Mouse (Mus musculus) spleen, adult 12 weeks (tissue): ENCODE measurements at regions not wholly inside any gene's neighbourhood (a gene's known extent, or its start where the extent isn't known, plus 50 kb on each side); places are given as distances from the start of the nearest gene placed in this dataset.
A peak's percentile ranks its signal among the peaks of the same experiment; 100 is the strongest.

Experiments used
- DNase-seq: peaks from one replicate; pipeline ENCODE4 v3.0.0; 2022; ENCODE audit warnings: low spot score

GRCm38 (mm10) chr12:8844748-8845147 is 73.6 kb downstream of the Sdc1 start:
- DNase-seq, result peak; percentile 11

GRCm38 (mm10) chr12:8845443-8845842 is 74.3 kb downstream of the Sdc1 start:
- no peak for DNase-seq

DNA sequence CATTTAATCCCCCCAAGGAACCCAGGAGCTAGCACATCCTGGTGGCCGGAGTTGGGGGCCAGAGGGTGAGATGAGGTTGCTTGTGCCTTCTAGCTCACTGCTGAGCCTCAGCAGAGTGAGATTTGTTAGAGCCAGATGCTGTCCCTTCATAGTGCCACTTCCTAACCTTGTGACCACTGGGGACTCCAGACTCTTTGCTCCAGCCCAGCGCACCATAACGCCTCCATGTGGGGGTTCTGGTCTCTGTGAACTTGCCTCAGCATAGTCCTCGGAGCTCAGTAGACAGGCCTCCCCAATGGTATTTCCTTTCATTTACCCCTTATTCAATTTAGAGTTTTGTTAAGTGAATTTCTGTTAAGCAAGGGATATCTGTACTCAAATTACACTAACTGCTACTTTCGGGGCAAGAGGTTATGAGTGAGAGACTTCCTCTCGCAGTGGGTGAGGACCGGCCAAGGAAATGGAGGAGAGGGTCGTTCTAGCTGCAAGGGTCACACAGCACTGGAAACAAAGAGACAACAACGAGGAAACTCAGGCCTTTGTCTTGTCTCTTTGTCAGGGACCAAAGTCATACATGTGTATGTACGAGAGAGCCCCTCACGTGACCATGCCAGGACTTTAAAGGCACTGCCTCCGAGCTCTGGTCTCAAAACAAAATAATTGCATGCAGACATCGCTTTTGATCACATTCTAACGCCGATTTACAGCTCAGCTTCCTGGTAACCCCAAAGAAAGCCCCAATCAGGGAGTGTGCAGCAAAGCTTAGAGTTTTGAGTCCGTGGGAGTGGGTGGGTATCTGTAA is 74.8 kb upstream of the Laptm4a start:
- no peak for DNase-seq

DNA sequence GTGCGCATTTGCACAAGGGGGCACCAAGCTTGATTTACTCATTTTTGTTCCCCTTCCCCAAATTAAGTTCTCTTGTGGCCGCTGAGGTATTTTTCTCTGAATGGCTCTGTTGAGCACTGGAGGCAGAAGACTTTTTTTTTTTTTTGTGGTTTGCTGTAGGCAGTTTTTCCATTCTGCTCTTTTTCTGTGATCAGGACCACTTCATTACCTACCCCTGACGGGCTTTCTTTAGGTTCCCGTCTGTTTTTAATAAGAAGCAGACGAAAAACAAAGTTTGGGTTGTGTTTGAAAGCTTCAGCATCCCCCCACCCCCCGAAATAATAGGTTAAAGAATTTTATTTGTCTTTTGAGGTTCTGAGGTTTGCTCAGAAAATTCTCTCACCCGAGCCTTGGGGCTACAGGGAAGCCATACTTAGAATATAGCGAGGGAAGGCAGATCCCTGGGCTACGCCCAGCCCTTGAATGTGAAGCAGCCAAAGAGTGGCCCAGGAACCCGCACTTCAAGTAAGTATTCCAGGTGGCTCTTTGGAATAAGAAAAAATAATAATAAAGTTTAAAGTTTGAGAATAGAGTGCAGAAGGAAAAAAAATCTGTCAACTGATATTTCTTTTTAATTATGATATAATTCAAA is 74.1 kb upstream of the Laptm4a start:
- no peak for DNase-seq

GRCm38 (mm10) chr12:8847858-8848383 is 73.5 kb upstream of the Laptm4a start:
- no peak for DNase-seq

GRCm38 (mm10) chr12:8853858-8854257 is 67.6 kb upstream of the Laptm4a start:
- DNase-seq, result no peak

- DNase-seq, result no peak
Measured at GRCm38 (mm10) chr12:8854401-8854800, 67.1 kb upstream of the Laptm4a start.

DNA sequence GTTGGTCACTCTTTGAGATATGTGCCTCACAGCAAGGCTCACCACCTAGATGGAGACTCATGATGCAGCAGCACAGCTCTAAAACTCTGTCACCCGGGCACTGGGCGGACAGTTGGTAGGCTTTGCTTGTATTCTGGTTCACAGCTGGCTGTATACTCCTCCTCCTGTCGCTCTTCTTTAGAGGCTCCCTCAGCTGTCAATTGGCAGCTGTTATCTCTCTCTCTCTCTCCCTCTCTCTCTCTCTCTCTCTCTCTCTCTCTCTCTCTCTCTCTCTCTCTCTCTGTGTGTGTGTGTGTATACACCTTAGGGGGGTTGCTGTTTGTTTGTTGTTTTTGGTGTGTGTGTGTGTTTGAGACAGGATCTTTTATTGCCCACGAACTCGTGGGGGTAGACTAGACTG is 66.3 kb upstream of the Laptm4a start:
- no peak for DNase-seq

GRCm38 (mm10) chr12:8856051-8856543 is 65.4 kb upstream of the Laptm4a start:
- DNase-seq, result no peak

DNA sequence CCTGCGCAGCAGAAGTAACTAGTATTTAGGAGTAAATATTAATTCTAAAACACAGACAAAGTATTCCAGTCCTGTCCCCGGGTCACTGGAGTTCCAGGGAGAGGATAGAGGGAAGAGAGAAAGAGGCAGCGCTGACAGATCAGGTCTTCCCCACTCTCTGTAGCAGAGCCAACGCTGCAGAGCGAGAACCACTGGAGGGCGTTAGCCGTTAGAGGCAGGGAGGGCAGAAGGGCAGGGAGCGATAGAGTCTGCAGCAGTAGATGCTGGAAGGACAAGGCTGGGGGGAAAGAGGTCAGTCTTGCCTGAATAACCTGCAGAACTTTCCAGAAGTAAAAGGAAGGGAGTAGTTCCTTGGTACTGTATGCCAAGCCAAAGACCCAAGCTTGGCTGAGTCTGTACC is 64.2 kb upstream of the Laptm4a start:
- no peak for DNase-seq

- no peak for DNase-seq
Measured at GRCm38 (mm10) chr12:8858748-8859147, 62.7 kb upstream of the Laptm4a start.

DNA sequence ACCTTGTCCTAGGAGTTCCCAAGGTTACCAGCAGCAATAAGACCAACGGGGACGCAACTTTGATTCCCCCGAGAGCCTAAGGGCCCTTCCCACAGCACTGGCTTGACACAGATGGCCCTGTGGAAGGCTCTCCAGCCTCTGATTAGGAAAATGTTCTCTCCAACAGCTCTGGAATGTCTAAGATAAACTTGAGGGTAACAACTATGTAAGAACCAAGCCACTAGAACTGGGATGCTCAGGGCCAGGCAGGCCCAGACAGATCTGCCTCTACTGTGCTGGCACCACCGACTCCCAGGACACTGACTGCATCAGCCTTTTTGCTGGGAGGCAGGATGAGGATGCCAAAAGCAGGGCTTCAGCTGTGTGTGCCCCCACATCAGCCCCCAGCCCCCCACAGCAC is 61.9 kb upstream of the Laptm4a start:
- DNase-seq, result no peak

DNA sequence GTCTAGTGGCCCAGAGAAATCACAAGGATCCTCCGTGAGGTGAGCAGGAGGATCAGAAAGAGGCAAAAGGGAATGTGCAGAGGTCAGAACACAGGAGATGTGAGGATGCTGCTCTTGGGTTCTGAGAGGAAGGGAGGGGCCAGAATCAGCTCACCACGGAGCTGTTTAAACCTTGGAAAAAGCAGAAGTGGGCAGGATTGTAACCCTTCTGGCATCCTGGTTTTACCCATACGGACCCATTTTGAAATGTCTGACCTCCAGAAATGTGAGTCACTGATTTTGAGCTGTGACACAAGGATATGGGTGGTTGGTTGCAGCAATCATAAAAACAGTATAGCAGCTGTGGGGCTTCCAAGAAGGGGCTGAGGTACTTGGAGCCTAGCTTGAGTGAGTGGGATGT is 56.6 kb upstream of the Laptm4a start:
- no peak for DNase-seq

GRCm38 (mm10) chr12:8865250-8865649 is 56.2 kb upstream of the Laptm4a start:
- DNase-seq, result no peak

DNA sequence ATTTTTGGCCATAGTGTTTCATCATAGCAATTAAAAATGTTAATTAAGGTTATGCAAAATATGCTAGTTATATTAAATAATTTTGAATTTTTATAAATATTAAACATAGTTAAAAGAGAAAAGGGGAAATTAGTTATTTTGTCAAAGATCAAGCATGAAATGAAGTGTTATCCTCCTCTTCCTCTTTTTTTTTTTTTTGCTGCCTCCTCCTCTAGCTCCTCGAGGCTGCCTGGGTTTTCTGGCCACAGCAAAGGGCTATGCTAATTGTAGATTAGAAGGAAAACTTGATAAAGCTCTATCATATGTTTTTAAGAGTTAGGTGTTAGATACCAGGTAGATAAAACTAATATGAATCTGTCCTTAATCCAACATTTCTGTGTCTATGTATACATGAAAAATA is 54.4 kb upstream of the Laptm4a start:
- no peak for DNase-seq

GRCm38 (mm10) chr12:8868690-8869089 is 52.8 kb upstream of the Laptm4a start:
- no peak for DNase-seq

DNA sequence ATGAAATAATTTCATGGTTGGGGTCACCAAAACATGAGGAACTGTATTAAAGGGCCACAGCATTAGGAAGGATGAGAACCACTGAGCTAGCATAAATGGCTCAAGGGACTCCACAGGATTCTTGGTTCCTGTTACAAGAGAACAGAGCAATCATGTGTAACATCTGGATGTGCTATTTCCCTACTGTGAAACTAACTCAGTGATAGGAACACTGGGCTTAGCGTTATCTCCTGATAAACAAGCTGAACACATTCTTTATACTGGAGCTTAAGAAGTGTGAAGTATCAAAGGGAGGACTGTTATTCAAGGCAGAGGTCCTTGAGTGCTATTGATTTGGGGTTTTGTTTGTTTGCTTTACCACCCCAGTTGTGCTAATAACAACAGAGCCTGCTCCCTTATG is 52.3 kb upstream of the Laptm4a start:
- no peak for DNase-seq
